8 mouse cellular contexts compared by ENCODE assay signal in genomic region chr12:106310585-106311319, GRCm38 (mm10).
DNase-seq lines count a peak whose midpoint lies in the region; ATAC-seq lines count a peak whose summit lies in the region.

No protein-coding gene starts in this region.

- peak overlapping the region; percentile 45 for H3K4me3 ChIP-seq in embryonic facial prominence, embryonic 14.5 days (ENCODE audit: low read depth, low read length)
- peak overlapping the region; percentile 38 for H3K4me3 ChIP-seq in hindbrain, embryonic 14.5 days (replicated peaks; ENCODE audit: low read length)
- peak overlapping the region; percentile 34 for H3K4me3 ChIP-seq in midbrain, embryonic 14.5 days (replicated peaks; ENCODE audit: low read depth, low read length)

- peak; percentile 14 to 19 for DNase-seq in left cerebral cortex, postnatal 36 days (ENCODE audit: low spot score in 2 of 2)
- no peak for DNase-seq in left cerebral cortex, adult 9 months (ENCODE audit: low spot score in 2 of 2)
- peak; percentile 35 for DNase-seq in adrenal gland, adult 2 months
- DNase-seq in embryonic facial prominence, embryonic 14.5 days (ENCODE audit: low spot score), result no peak
- DNase-seq in hindbrain, embryonic 14.5 days (ENCODE audit: low spot score), result peak; percentile 37
- DNase-seq in midbrain, embryonic 14.5 days, result peak; percentile 58
- no peak for DNase-seq in c-Kit-positive CD71-positive TER-119-positive erythroid progenitor cells, embryonic 14.5 days (ENCODE audit: low spot score)
- no peak for DNase-seq in cerebellum, adult 9-10 months

- peak overlapping the region; percentile 61 for H3K9ac ChIP-seq in embryonic facial prominence, embryonic 14.5 days (ENCODE audit: low read depth, low read length)
- peak overlapping the region; percentile 55 for H3K9ac ChIP-seq in hindbrain, embryonic 14.5 days
- H3K9ac ChIP-seq in midbrain, embryonic 14.5 days (replicated peaks; ENCODE audit: low read length), result peak overlapping the region; percentile 42; the same call in 1 of the 2 replicates

- H3K9me3 ChIP-seq in embryonic facial prominence, embryonic 14.5 days (ENCODE audit: control insufficient read depth, low read length), result no peaks in the 10 kb centered on the region
- H3K9me3 ChIP-seq in hindbrain, embryonic 14.5 days (ENCODE audit: control insufficient read depth, low read length), result no peaks in the 10 kb centered on the region
- H3K9me3 ChIP-seq in midbrain, embryonic 14.5 days (ENCODE audit: control insufficient read depth, low read length), result no peaks in the 10 kb centered on the region

- no peak for ATAC-seq in embryonic facial prominence, embryonic 14.5 days (ENCODE audit: low read depth)
- ATAC-seq in hindbrain, embryonic 14.5 days (ENCODE audit: low FRiP score), result no peak
- no peak; the same call in 1 of the 2 replicates for ATAC-seq in midbrain, embryonic 14.5 days (ENCODE audit: low FRiP score, low TSS enrichment)

- H3K27ac ChIP-seq in embryonic facial prominence, embryonic 14.5 days (replicated peaks; ENCODE audit: low read depth, low read length), result no peak overlapping the region
- H3K27ac ChIP-seq in hindbrain, embryonic 14.5 days, result no peak overlapping the region
- no peak overlapping the region for H3K27ac ChIP-seq in midbrain, embryonic 14.5 days (replicated peaks; ENCODE audit: low read depth, low read length)

- intact Hi-C loops in left cerebral cortex, postnatal 36 days (cut with DNase I), result no loop called here

- peak overlapping the region; percentile 81 for H3K4me2 ChIP-seq in embryonic facial prominence, embryonic 14.5 days (ENCODE audit: low read depth, low read length)
- H3K4me2 ChIP-seq in hindbrain, embryonic 14.5 days (replicated peaks), result peak overlapping the region; percentile 83
- H3K4me2 ChIP-seq in midbrain, embryonic 14.5 days (ENCODE audit: low read length), result peak overlapping the region; percentile 76

- peaks cover 6% of the 10 kb centered on the region; the same call in 1 of the 2 replicates for H3K27me3 ChIP-seq in embryonic facial prominence, embryonic 14.5 days (replicated peaks; ENCODE audit: control insufficient read depth, insufficient read depth, low read length)
- peaks cover 44% of the 10 kb centered on the region for H3K27me3 ChIP-seq in hindbrain, embryonic 14.5 days (ENCODE audit: control insufficient read depth, insufficient read depth, low read length)
- peaks cover 11% of the 10 kb centered on the region for H3K27me3 ChIP-seq in midbrain, embryonic 14.5 days (ENCODE audit: control insufficient read depth, insufficient read depth, low read length)

- peaks cover 4% of the 10 kb centered on the region; the same call in 1 of the 2 replicates for H3K4me1 ChIP-seq in embryonic facial prominence, embryonic 14.5 days (ENCODE audit: control insufficient read depth, insufficient read depth, low read length)
- peaks cover 8% of the 10 kb centered on the region for H3K4me1 ChIP-seq in hindbrain, embryonic 14.5 days (replicated peaks; ENCODE audit: control insufficient read depth, insufficient read depth, low read length)
- H3K4me1 ChIP-seq in midbrain, embryonic 14.5 days (ENCODE audit: control insufficient read depth, insufficient read depth, low read length), result peaks cover 14% of the 10 kb centered on the region

- under 1% methylated on average over 34 of the region's 34 CpGs for WGBS in embryonic facial prominence, embryonic 14.5 days
- WGBS in hindbrain, embryonic 14.5 days, result under 1% methylated on average over 34 of the region's 34 CpGs
- under 1% methylated on average over 34 of the region's 34 CpGs for WGBS in midbrain, embryonic 14.5 days

- H3K36me3 ChIP-seq in embryonic facial prominence, embryonic 14.5 days (ENCODE audit: control insufficient read depth, insufficient read depth, low read length), result no peaks in the 10 kb centered on the region
- H3K36me3 ChIP-seq in hindbrain, embryonic 14.5 days (replicated peaks; ENCODE audit: control insufficient read depth, insufficient read depth), result no peaks in the 10 kb centered on the region
- no peaks in the 10 kb centered on the region for H3K36me3 ChIP-seq in midbrain, embryonic 14.5 days (ENCODE audit: control insufficient read depth, insufficient read depth, low read length)

Comparison
In these comparisons a context has a peak if more than half of its experiments do, and no peak if none do; other contexts are left out.
1. DNase-seq: peak in left cerebral cortex, postnatal 36 days (2 of 2), adrenal gland, adult 2 months (single experiment), hindbrain, embryonic 14.5 days (single experiment) and midbrain, embryonic 14.5 days (single experiment); none in left cerebral cortex, adult 9 months (0 of 2), embryonic facial prominence, embryonic 14.5 days (single experiment), c-Kit-positive CD71-positive TER-119-positive erythroid progenitor cells, embryonic 14.5 days (single experiment) and cerebellum, adult 9-10 months (single experiment).
2. Peak in every context shown above with its lines, with median percentiles within 50 percentile points of each other: H3K4me2 ChIP-seq, H3K4me3 ChIP-seq and H3K9ac ChIP-seq.